Mouse (Mus musculus): ENCODE measurements at regions not wholly inside any gene's neighbourhood (a gene's known extent, or its start where the extent isn't known, plus 50 kb on each side); places are given as distances from the start of the nearest gene placed in this dataset.

GRCm38 (mm10) chr14:86463388-86463787 is 677.6 kb downstream of the Diaph3 start:
- Histone ChIP-seq H3K4me1 (replicated peaks; ENCODE audit: control insufficient read depth, insufficient read depth, low read length) (no peaks in the 10 kb centered on the region), H3K27ac (ENCODE audit: low read depth, low read length) (no peak overlapping the region), H3K4me2 (ENCODE audit: low read depth, low read length, severe bottlenecking) (no peak overlapping the region), H3K27me3 (ENCODE audit: control insufficient read depth, insufficient read depth, low read length) (no peaks in the 10 kb centered on the region), H3K9ac (ENCODE audit: low read length) (no peak overlapping the region), H3K36me3 (ENCODE audit: control insufficient read depth, insufficient read depth, low read length) (no peaks in the 10 kb centered on the region), H3K9me3 (ENCODE audit: control insufficient read depth, low read length) (no peaks in the 10 kb centered on the region), H3K4me3 (ENCODE audit: low read depth, low read length) (no peak overlapping the region)
- 78% methylated on average over 2 of the region's 2 CpGs for WGBS
- no peak for DNase-seq (ENCODE audit: low spot score)
- no peak for ATAC-seq (replicated peaks; ENCODE audit: low FRiP score)

- WGBS: 89% methylated on average over 2 of the region's 2 CpGs
- no peaks in the 10 kb centered on the region for H3K36me3 ChIP-seq (ENCODE audit: control insufficient read depth, insufficient read depth, low read length)
- no peaks in the 10 kb centered on the region for H3K27me3 ChIP-seq (ENCODE audit: control insufficient read depth, insufficient read depth, low read length)
- H3K27ac ChIP-seq (ENCODE audit: low read depth, low read length): no peak overlapping the region
- H3K9ac ChIP-seq (ENCODE audit: low read length): no peak overlapping the region
- DNase-seq (ENCODE audit: low spot score) (no peak), ATAC-seq (replicated peaks; ENCODE audit: low FRiP score) (no peak)
- no peaks in the 10 kb centered on the region for H3K9me3 ChIP-seq (ENCODE audit: control insufficient read depth, low read length)
- no peak overlapping the region for H3K4me3 ChIP-seq (ENCODE audit: low read depth, low read length)
- H3K4me1 ChIP-seq (replicated peaks; ENCODE audit: control insufficient read depth, insufficient read depth, low read length): no peaks in the 10 kb centered on the region
- H3K4me2 ChIP-seq (ENCODE audit: low read depth, low read length, severe bottlenecking): no peak overlapping the region
Measured at GRCm38 (mm10) chr14:86453142-86453541, 687.9 kb downstream of the Diaph3 start.

- H3K9me3 ChIP-seq (ENCODE audit: control insufficient read depth, low read length): no peaks in the 10 kb centered on the region
- no peaks in the 10 kb centered on the region for H3K36me3 ChIP-seq (ENCODE audit: control insufficient read depth, insufficient read depth, low read length)
- 91% methylated on average over 1 of the region's 1 CpGs for WGBS
- no peak overlapping the region for H3K4me2 ChIP-seq (ENCODE audit: low read depth, low read length, severe bottlenecking)
- no peak overlapping the region for H3K9ac ChIP-seq (ENCODE audit: low read length)
- no peak for ATAC-seq (replicated peaks; ENCODE audit: low FRiP score)
- H3K27ac ChIP-seq (ENCODE audit: low read depth, low read length): no peak overlapping the region
- H3K4me1 ChIP-seq (replicated peaks; ENCODE audit: control insufficient read depth, insufficient read depth, low read length): no peaks in the 10 kb centered on the region
- H3K27me3 ChIP-seq (ENCODE audit: control insufficient read depth, insufficient read depth, low read length): no peaks in the 10 kb centered on the region
- H3K4me3 ChIP-seq (ENCODE audit: low read depth, low read length): no peak overlapping the region
- no peak for DNase-seq (ENCODE audit: low spot score)
Measured at GRCm38 (mm10) chr14:86450616-86451015, 690.4 kb downstream of the Diaph3 start.

GRCm38 (mm10) chr14:86445139-86445538 is 695.9 kb downstream of the Diaph3 start:
- no peak for ATAC-seq (replicated peaks; ENCODE audit: low FRiP score)
- WGBS: 88% methylated on average over 4 of the region's 4 CpGs

GRCm38 (mm10) chr14:86443921-86444835 is 696.9 kb downstream of the Diaph3 start:
- no peak overlapping the region for H3K27ac ChIP-seq (ENCODE audit: low read depth, low read length)
- no peaks in the 10 kb centered on the region for H3K4me1 ChIP-seq (replicated peaks; ENCODE audit: control insufficient read depth, insufficient read depth, low read length)
- no peak overlapping the region for H3K9ac ChIP-seq (ENCODE audit: low read length)
- H3K9me3 ChIP-seq (ENCODE audit: control insufficient read depth, low read length): no peaks in the 10 kb centered on the region
- peaks cover 3% of the 10 kb centered on the region; the same call in 1 of the 2 replicates for H3K27me3 ChIP-seq (ENCODE audit: control insufficient read depth, insufficient read depth, low read length)
- H3K4me3 ChIP-seq (ENCODE audit: low read depth, low read length): no peak overlapping the region
- WGBS: 37% methylated on average over 5 of the region's 5 CpGs
- ATAC-seq (replicated peaks; ENCODE audit: low FRiP score): no peak
- no peaks in the 10 kb centered on the region for H3K36me3 ChIP-seq (ENCODE audit: control insufficient read depth, insufficient read depth, low read length)
- DNase-seq (ENCODE audit: low spot score): no peak
- no peak overlapping the region for H3K4me2 ChIP-seq (ENCODE audit: low read depth, low read length, severe bottlenecking)

More at GRCm38 (mm10) chr14:86445139-86445538, 695.9 kb downstream of the Diaph3 start:
- no peak overlapping the region for H3K27ac ChIP-seq (ENCODE audit: low read depth, low read length)
- no peaks in the 10 kb centered on the region for H3K4me1 ChIP-seq (replicated peaks; ENCODE audit: control insufficient read depth, insufficient read depth, low read length)
- no peak overlapping the region for H3K4me3 ChIP-seq (ENCODE audit: low read depth, low read length)
- DNase-seq (ENCODE audit: low spot score): no peak
- H3K4me2 ChIP-seq (ENCODE audit: low read depth, low read length, severe bottlenecking): no peak overlapping the region
- H3K27me3 ChIP-seq (ENCODE audit: control insufficient read depth, insufficient read depth, low read length): peaks cover 3% of the 10 kb centered on the region; the same call in 1 of the 2 replicates
- no peak overlapping the region for H3K9ac ChIP-seq (ENCODE audit: low read length)
- H3K9me3 ChIP-seq (ENCODE audit: control insufficient read depth, low read length): no peaks in the 10 kb centered on the region
- no peaks in the 10 kb centered on the region for H3K36me3 ChIP-seq (ENCODE audit: control insufficient read depth, insufficient read depth, low read length)

GRCm38 (mm10) chr14:86441895-86442679 is 698.9 kb downstream of the Diaph3 start:
- ATAC-seq (replicated peaks; ENCODE audit: low FRiP score) (peak; percentile 80), DNase-seq (ENCODE audit: low spot score) (no peak)
- H3K9ac ChIP-seq (ENCODE audit: low read length): no peak overlapping the region
- H3K27ac ChIP-seq (ENCODE audit: low read depth, low read length): no peak overlapping the region
- H3K9me3 ChIP-seq (ENCODE audit: control insufficient read depth, low read length): no peaks in the 10 kb centered on the region
- no peaks in the 10 kb centered on the region for H3K36me3 ChIP-seq (ENCODE audit: control insufficient read depth, insufficient read depth, low read length)
- H3K27me3 ChIP-seq (ENCODE audit: control insufficient read depth, insufficient read depth, low read length): peaks cover 3% of the 10 kb centered on the region; the same call in 1 of the 2 replicates
- no peak overlapping the region for H3K4me3 ChIP-seq (ENCODE audit: low read depth, low read length)
- no peak overlapping the region for H3K4me2 ChIP-seq (ENCODE audit: low read depth, low read length, severe bottlenecking)
- no peaks in the 10 kb centered on the region for H3K4me1 ChIP-seq (replicated peaks; ENCODE audit: control insufficient read depth, insufficient read depth, low read length)
- WGBS: 78% methylated on average over 9 of the region's 9 CpGs

GRCm38 (mm10) chr14:86437383-86437782 is 703.7 kb downstream of the Diaph3 start:
- 85% methylated on average over 3 of the region's 3 CpGs for WGBS
- H3K4me3 ChIP-seq (ENCODE audit: low read depth, low read length): no peak overlapping the region
- ATAC-seq (replicated peaks; ENCODE audit: low FRiP score) (no peak), DNase-seq (ENCODE audit: low spot score) (no peak)
- no peaks in the 10 kb centered on the region for H3K36me3 ChIP-seq (ENCODE audit: control insufficient read depth, insufficient read depth, low read length)
- no peak overlapping the region for H3K9ac ChIP-seq (ENCODE audit: low read length)
- H3K4me1 ChIP-seq (replicated peaks; ENCODE audit: control insufficient read depth, insufficient read depth, low read length): no peaks in the 10 kb centered on the region
- H3K27me3 ChIP-seq (ENCODE audit: control insufficient read depth, insufficient read depth, low read length): no peaks in the 10 kb centered on the region
- H3K9me3 ChIP-seq (ENCODE audit: control insufficient read depth, low read length): no peaks in the 10 kb centered on the region
- no peak overlapping the region for H3K4me2 ChIP-seq (ENCODE audit: low read depth, low read length, severe bottlenecking)
- no peak overlapping the region for H3K27ac ChIP-seq (ENCODE audit: low read depth, low read length)

GRCm38 (mm10) chr14:86435345-86435744 is 705.7 kb downstream of the Diaph3 start:
- Histone ChIP-seq H3K4me2 (ENCODE audit: low read depth, low read length, severe bottlenecking) (no peak overlapping the region), H3K9me3 (ENCODE audit: control insufficient read depth, low read length) (no peaks in the 10 kb centered on the region), H3K27ac (ENCODE audit: low read depth, low read length) (no peak overlapping the region), H3K27me3 (ENCODE audit: control insufficient read depth, insufficient read depth, low read length) (no peaks in the 10 kb centered on the region), H3K4me1 (replicated peaks; ENCODE audit: control insufficient read depth, insufficient read depth, low read length) (no peaks in the 10 kb centered on the region), H3K4me3 (ENCODE audit: low read depth, low read length) (no peak overlapping the region), H3K36me3 (ENCODE audit: control insufficient read depth, insufficient read depth, low read length) (no peaks in the 10 kb centered on the region), H3K9ac (ENCODE audit: low read length) (no peak overlapping the region)
- ATAC-seq (replicated peaks; ENCODE audit: low FRiP score) (no peak), DNase-seq (ENCODE audit: low spot score) (no peak)
- WGBS: 92% methylated on average over 2 of the region's 2 CpGs
